Mouse (Mus musculus) lung, postnatal 0 days (tissue): ENCODE data around the gene Zfp428.

Experiments
- CTCF ChIP-seq: IDR thresholded peaks from 2 replicates; pipeline ENCODE4 v1.5.1; 2016; ENCODE audit warnings: antibody characterized with exemption, mild to moderate bottlenecking
- EP300 ChIP-seq: IDR thresholded peaks from 2 replicates; pipeline ENCODE4 v1.6.1; 2016; ENCODE audit warnings: antibody characterized with exemption, mild to moderate bottlenecking, control low read depth

DNA sequence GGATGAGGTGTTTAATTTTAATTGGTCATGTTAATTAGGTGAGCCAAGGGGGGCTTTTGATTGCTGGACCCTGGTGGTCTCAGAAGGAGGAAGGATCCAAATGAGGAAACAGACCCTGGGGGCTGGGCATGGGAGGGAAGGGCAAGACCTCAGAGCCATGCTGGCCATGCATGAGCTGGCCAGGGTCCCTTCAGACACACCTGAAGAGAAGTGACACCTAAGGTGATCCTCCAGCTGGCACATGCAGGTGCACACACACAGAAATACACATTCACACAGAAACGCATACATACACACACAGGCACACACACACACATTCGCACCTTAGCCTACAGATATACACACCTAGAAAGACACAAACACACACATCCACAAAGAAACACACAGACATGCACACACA, 27.1 kb upstream of the Zfp428 start:
- TF ChIP-seq CTCF (no peak), EP300 (no peak)
